Mouse (Mus musculus): Measurements from ENCODE around the gene Yif1a. TPM values are rescaled to one million over a fixed set of nuclear protein-coding genes. Genes with fewer than 3 reads are reported as not detected.

Yif1a gene
- polyA plus RNA-seq, 1 experiment from 2014 or later, result 111 TPM

- Histone ChIP-seq H3K27ac (ENCODE audit: low read depth) (peak within 1 kb of the TSS; percentile 92), H3K27me3 (replicated peaks; ENCODE audit: control insufficient read depth, insufficient read depth, low read length) (no peaks in the 10 kb centered on the region; the same call in 1 of the 2 replicates), H3K9ac (ENCODE audit: low read length) (peak within 1 kb of the TSS; percentile 58), H3K4me1 (replicated peaks; ENCODE audit: control insufficient read depth, insufficient read depth, low read length) (peaks cover 44% of the 10 kb centered on the region), H3K36me3 (ENCODE audit: control insufficient read depth, insufficient read depth, low read length) (no peaks in the 10 kb centered on the region), H3K4me2 (ENCODE audit: low read length) (peak within 1 kb of the TSS; percentile 77), H3K4me3 (ENCODE audit: low read depth, low read length) (peak within 1 kb of the TSS; percentile 52), H3K9me3 (ENCODE audit: control insufficient read depth, low read length) (no peaks in the 10 kb centered on the region)
- peak; percentile 83 for DNase-seq (ENCODE audit: low spot score)
- peak; percentile 29 for ATAC-seq (replicated peaks; ENCODE audit: low FRiP score, low TSS enrichment, low read depth)
- 1% methylated on average over 35 of the region's 56 CpGs for WGBS
These were observed 20.3 kb upstream of the Yif1a start, which contains the start of gene Cd248 for GRCm38 (mm10) chr19:5067867-5068569. Gene Cd248, plus strand, starts transcription at chr19:5068078.

GRCm38 (mm10) chr19:5068570-5069234 lies 19.6 kb upstream of the Yif1a start:
- H3K4me2 ChIP-seq (ENCODE audit: low read length), result peak overlapping the region; percentile 77
- H3K27ac ChIP-seq (ENCODE audit: low read depth), result peak overlapping the region; percentile 92; the same call in 1 of the 2 replicates
- peak overlapping the region; percentile 58 for H3K9ac ChIP-seq (ENCODE audit: low read length)
- no peaks in the 10 kb centered on the region for H3K36me3 ChIP-seq (ENCODE audit: control insufficient read depth, insufficient read depth, low read length)
- peak overlapping the region; percentile 52 for H3K4me3 ChIP-seq (ENCODE audit: low read depth, low read length)
- H3K9me3 ChIP-seq (ENCODE audit: control insufficient read depth, low read length), result no peaks in the 10 kb centered on the region
- ATAC-seq (replicated peaks; ENCODE audit: low FRiP score, low TSS enrichment, low read depth) (no peak), DNase-seq (ENCODE audit: low spot score) (no peak)
- H3K27me3 ChIP-seq (replicated peaks; ENCODE audit: control insufficient read depth, insufficient read depth, low read length), result no peaks in the 10 kb centered on the region; the same call in 1 of the 2 replicates
- H3K4me1 ChIP-seq (replicated peaks; ENCODE audit: control insufficient read depth, insufficient read depth, low read length), result peaks cover 44% of the 10 kb centered on the region
- WGBS, result 30% methylated on average over 21 of the region's 21 CpGs

- no peaks in the 10 kb centered on the region for H3K36me3 ChIP-seq (ENCODE audit: control insufficient read depth, insufficient read depth, low read length)
- 79% methylated on average over 5 of the region's 5 CpGs for WGBS
- DNase-seq (ENCODE audit: low spot score), result no peak
These were observed 18.9 kb upstream of the Yif1a start for GRCm38 (mm10) chr19:5069486-5069885.

GRCm38 (mm10) chr19:5069978-5070377 lies 18.4 kb upstream of the Yif1a start:
- 60% methylated on average over 7 of the region's 7 CpGs for WGBS
- peak overlapping the region; percentile 86; the same call in 1 of the 2 replicates for H3K27ac ChIP-seq (ENCODE audit: low read depth)

More at GRCm38 (mm10) chr19:5069486-5069885, 18.9 kb upstream of the Yif1a start:
- Histone ChIP-seq H3K27ac (ENCODE audit: low read depth) (peak overlapping the region; percentile 86; the same call in 1 of the 2 replicates), H3K27me3 (replicated peaks; ENCODE audit: control insufficient read depth, insufficient read depth, low read length) (no peaks in the 10 kb centered on the region; the same call in 1 of the 2 replicates), H3K9ac (ENCODE audit: low read length) (peak overlapping the region; percentile 58; the same call in 1 of the 2 replicates), H3K9me3 (ENCODE audit: control insufficient read depth, low read length) (no peaks in the 10 kb centered on the region), H3K4me1 (replicated peaks; ENCODE audit: control insufficient read depth, insufficient read depth, low read length) (peaks cover 44% of the 10 kb centered on the region), H3K4me3 (ENCODE audit: low read depth, low read length) (peak overlapping the region; percentile 52), H3K4me2 (ENCODE audit: low read length) (peak overlapping the region; percentile 77)
- no peak for ATAC-seq (replicated peaks; ENCODE audit: low FRiP score, low TSS enrichment, low read depth)

GRCm38 (mm10) chr19:5071077-5071476 lies 17.3 kb upstream of the Yif1a start:
- Histone ChIP-seq H3K4me3 (ENCODE audit: low read depth, low read length) (peak overlapping the region; percentile 52), H3K27me3 (replicated peaks; ENCODE audit: control insufficient read depth, insufficient read depth, low read length) (no peaks in the 10 kb centered on the region; the same call in 1 of the 2 replicates)

More at GRCm38 (mm10) chr19:5069978-5070377, 18.4 kb upstream of the Yif1a start:
- peak overlapping the region; percentile 77 for H3K4me2 ChIP-seq (ENCODE audit: low read length)
- no peak for ATAC-seq (replicated peaks; ENCODE audit: low FRiP score, low TSS enrichment, low read depth)
- H3K36me3 ChIP-seq (ENCODE audit: control insufficient read depth, insufficient read depth, low read length), result no peaks in the 10 kb centered on the region
- DNase-seq (ENCODE audit: low spot score), result no peak
- no peaks in the 10 kb centered on the region; the same call in 1 of the 2 replicates for H3K27me3 ChIP-seq (replicated peaks; ENCODE audit: control insufficient read depth, insufficient read depth, low read length)
- H3K4me3 ChIP-seq (ENCODE audit: low read depth, low read length), result peak overlapping the region; percentile 52
- H3K4me1 ChIP-seq (replicated peaks; ENCODE audit: control insufficient read depth, insufficient read depth, low read length), result peaks cover 40% of the 10 kb centered on the region
- H3K9me3 ChIP-seq (ENCODE audit: control insufficient read depth, low read length), result no peaks in the 10 kb centered on the region
- peak overlapping the region; percentile 17; the same call in 1 of the 2 replicates for H3K9ac ChIP-seq (ENCODE audit: low read length)

GRCm38 (mm10) chr19:5071545-5072369 lies 16.6 kb upstream of the Yif1a start:
- 1% methylated on average over 40 of the region's 40 CpGs for WGBS
- H3K4me3 ChIP-seq (ENCODE audit: low read depth, low read length), result peak overlapping the region; percentile 52
- peaks cover 29% of the 10 kb centered on the region for H3K4me1 ChIP-seq (replicated peaks; ENCODE audit: control insufficient read depth, insufficient read depth, low read length)

More at GRCm38 (mm10) chr19:5071077-5071476, 17.3 kb upstream of the Yif1a start:
- Histone ChIP-seq H3K27ac (ENCODE audit: low read depth) (peak overlapping the region; percentile 86), H3K4me1 (replicated peaks; ENCODE audit: control insufficient read depth, insufficient read depth, low read length) (peaks cover 31% of the 10 kb centered on the region), H3K36me3 (ENCODE audit: control insufficient read depth, insufficient read depth, low read length) (no peaks in the 10 kb centered on the region), H3K9me3 (ENCODE audit: control insufficient read depth, low read length) (no peaks in the 10 kb centered on the region), H3K9ac (ENCODE audit: low read length) (peak overlapping the region; percentile 46), H3K4me2 (ENCODE audit: low read length) (peak overlapping the region; percentile 77)
- ATAC-seq (replicated peaks; ENCODE audit: low FRiP score, low TSS enrichment, low read depth) (no peak), DNase-seq (ENCODE audit: low spot score) (no peak)
- 10% methylated on average over 11 of the region's 11 CpGs for WGBS

GRCm38 (mm10) chr19:5072389-5073019 lies 15.8 kb upstream of the Yif1a start:
- Histone ChIP-seq H3K4me2 (ENCODE audit: low read length) (peak overlapping the region; percentile 77), H3K9ac (ENCODE audit: low read length) (peak overlapping the region; percentile 27; the same call in 1 of the 2 replicates), H3K27ac (ENCODE audit: low read depth) (peak overlapping the region; percentile 86), H3K4me1 (replicated peaks; ENCODE audit: control insufficient read depth, insufficient read depth, low read length) (peaks cover 21% of the 10 kb centered on the region), H3K36me3 (ENCODE audit: control insufficient read depth, insufficient read depth, low read length) (no peaks in the 10 kb centered on the region), H3K4me3 (ENCODE audit: low read depth, low read length) (peak overlapping the region; percentile 52), H3K9me3 (ENCODE audit: control insufficient read depth, low read length) (no peaks in the 10 kb centered on the region), H3K27me3 (replicated peaks; ENCODE audit: control insufficient read depth, insufficient read depth, low read length) (no peaks in the 10 kb centered on the region; the same call in 1 of the 2 replicates)
- 2% methylated on average over 20 of the region's 20 CpGs for WGBS
- DNase-seq (ENCODE audit: low spot score) (no peak), ATAC-seq (replicated peaks; ENCODE audit: low FRiP score, low TSS enrichment, low read depth) (peak; percentile 24; the same call in 1 of the 2 replicates)

More at GRCm38 (mm10) chr19:5071545-5072369, 16.6 kb upstream of the Yif1a start:
- Histone ChIP-seq H3K27me3 (replicated peaks; ENCODE audit: control insufficient read depth, insufficient read depth, low read length) (no peaks in the 10 kb centered on the region; the same call in 1 of the 2 replicates), H3K27ac (ENCODE audit: low read depth) (peak overlapping the region; percentile 86), H3K4me2 (ENCODE audit: low read length) (peak overlapping the region; percentile 77), H3K36me3 (ENCODE audit: control insufficient read depth, insufficient read depth, low read length) (no peaks in the 10 kb centered on the region), H3K9ac (ENCODE audit: low read length) (peak overlapping the region; percentile 46), H3K9me3 (ENCODE audit: control insufficient read depth, low read length) (no peaks in the 10 kb centered on the region)
- ATAC-seq (replicated peaks; ENCODE audit: low FRiP score, low TSS enrichment, low read depth), result peak; percentile 86
- peak; percentile 86 for DNase-seq (ENCODE audit: low spot score)
